Mouse (Mus musculus) thymus, adult 2 months (tissue): ENCODE measurements around the gene Klk1b5.

Source experiments
- CTCF ChIP-seq: fragments of 200-500 bp; IDR thresholded peaks from 2 replicates; pipeline ENCODE4 v1.5.1; 2012; ENCODE audit warnings: mild to moderate bottlenecking, control low read depth, low read length, moderate library complexity, borderline replicate concordance; ENCODE audit not compliant: control insufficient read depth, poor library complexity, insufficient read depth; ENCODE audit errors: extremely low read depth
- POLR2A ChIP-seq: fragments of 200-500 bp; IDR thresholded peaks from 2 replicates; pipeline ENCODE4 v1.6.1; 2012; ENCODE audit warnings: mild to moderate bottlenecking, low read length, control low read depth, moderate library complexity; ENCODE audit not compliant: control insufficient read depth, poor library complexity, insufficient read depth; ENCODE audit errors: extremely low read depth

DNA sequence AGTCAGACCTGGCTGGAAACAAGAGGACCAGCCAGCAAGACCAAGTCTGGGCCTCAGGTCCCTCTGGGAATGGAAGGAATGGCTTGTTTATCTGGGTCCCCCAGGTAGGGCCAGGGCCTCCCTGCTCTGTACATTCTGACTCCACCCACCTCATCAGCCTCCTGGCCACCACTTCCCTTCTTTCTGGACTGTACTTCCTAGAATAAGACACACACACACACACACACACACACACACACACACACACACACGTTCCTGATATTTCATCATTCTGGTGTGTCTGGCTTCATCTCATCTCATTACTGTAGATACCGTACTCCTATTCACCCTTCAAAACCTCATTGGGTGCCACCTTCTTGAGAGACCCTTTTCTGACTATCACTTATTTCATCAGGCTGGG, 53.7 kb downstream of the Klk1b5 start:
- TF ChIP-seq CTCF (no peak), POLR2A (no peak)
